Mouse (Mus musculus): ENCODE data around the gene Ank.

GRCm38 (mm10) chr15:27493516-27493915, 27.0 kb downstream of the Ank start:
- TF ChIP-seq CTCF (IDR thresholded peaks at IDR 0.05; ENCODE audit: borderline replicate concordance, extremely low read depth, insufficient read depth, insufficient read length) (no peak), POLR2A (IDR thresholded peaks at IDR 0.05; ENCODE audit: borderline replicate concordance, extremely low read depth, insufficient read depth, insufficient read length, poor library complexity, severe bottlenecking) (no peak)
